Mouse (Mus musculus) G1E (cell line): ENCODE measurements around the gene Grk2. TPM values are rescaled to one million over a fixed set of nuclear protein-coding genes. Genes with fewer than 3 reads are reported as not detected.

Experiments
- ATAC-seq: 2 replicates; pipeline ENCODE4 v1.8.0; 2016; ENCODE audit warnings: mild to moderate bottlenecking; ENCODE audit not compliant: insufficient number of reproducible peaks, poor library complexity, low FRiP score, severe bottlenecking; ENCODE audit errors: extremely low read depth
- DNase-seq: peaks from one replicate; pipeline ENCODE4 v3.0.0; 2012; ENCODE audit warnings: low spot score
- H3K27me3 ChIP-seq: 2 replicates; pipeline ENCODE4 v1.6.1; 2012; ENCODE audit warnings: mild to moderate bottlenecking, low read length, inconsistent platforms; ENCODE audit not compliant: insufficient read depth
- H3K36me3 ChIP-seq: replicated peaks from 2 replicates; pipeline ENCODE3; 2012; ENCODE audit warnings: mild to moderate bottlenecking, inconsistent platforms
- H3K4me1 ChIP-seq: 2 replicates; pipeline ENCODE4 v1.6.1; 2012; ENCODE audit warnings: low read depth, low read length, inconsistent platforms, mixed read lengths; ENCODE audit not compliant: insufficient read depth
- H3K4me3 ChIP-seq: 2 replicates; pipeline ENCODE4 v1.5.1; 2012; ENCODE audit warnings: low read depth, mild to moderate bottlenecking, inconsistent platforms, low read length, moderate library complexity, mixed read lengths
- H3K9me3 ChIP-seq: replicated peaks from 2 replicates; pipeline ENCODE4 v1.6.1; 2012; ENCODE audit warnings: inconsistent platforms
- CTCF ChIP-seq: IDR thresholded peaks from 2 replicates; pipeline ENCODE4 v1.5.1; 2012; ENCODE audit warnings: low read depth, low read length, inconsistent platforms, mixed read lengths
- GATA1 ChIP-seq: IDR thresholded peaks from 2 replicates; pipeline ENCODE4 v1.6.1; 2012; ENCODE audit warnings: borderline replicate concordance, low read length, inconsistent platforms, mixed read lengths
- GATA2 ChIP-seq: IDR thresholded peaks from 2 replicates; pipeline ENCODE4 v1.6.1; 2012; ENCODE audit warnings: low read depth, low read length, inconsistent platforms, borderline replicate concordance
- POLR2AphosphoS5 ChIP-seq: IDR thresholded peaks from 2 replicates; pipeline ENCODE4 v1.6.1; 2012; ENCODE audit warnings: low read depth, low read length, inconsistent platforms; ENCODE audit not compliant: insufficient replicate concordance
- TAL1 ChIP-seq: conservative IDR thresholded peaks from 2 replicates; pipeline ENCODE4 v1.6.1; 2012; ENCODE audit warnings: low read depth, low read length, inconsistent platforms, mixed read lengths
- polyA plus RNA-seq: library from polyadenylated mRNA; stranded (reverse); fragments of >175 nt; gene quantifications from 2 replicates; pipeline ENCODE4 v1.2.3, GENCODE M21; 2012
- total RNA-seq, 2 experiments: library from RNA; stranded (forward) in 1 of 2; stranded (reverse) in 1 of 2; fragments of 200-1000 nt in 1 of 2; fragments of >200 nt in 1 of 2; fragmentation: Nextera tagmentation in 1 of 2; gene quantifications; 2 replicates each; pipeline ENCODE4 v1.2.3; 2014 to 2017

Grk2 gene
- total and polyA plus RNA-seq, 3 experiments = 149 to 341 (median 335) TPM

- TF ChIP-seq CTCF = no peak
- TF ChIP-seq POLR2AphosphoS5 = no peak
- no peak for TF ChIP-seq GATA1
- TF ChIP-seq GATA2 = no peak
- TF ChIP-seq TAL1 = no peak
- DNase-seq (no peak), ATAC-seq (no peak)
- H3K4me3 ChIP-seq = no peak overlapping the region
- H3K4me1 ChIP-seq = peaks cover 11% of the 10 kb centered on the region
- H3K9me3 ChIP-seq = no peaks in the 10 kb centered on the region
- H3K36me3 ChIP-seq = peaks cover 97% of the 10 kb centered on the region
- no peaks in the 10 kb centered on the region for H3K27me3 ChIP-seq
Observed at GRCm38 (mm10) chr19:4321622-4322021, 15.6 kb upstream of the Grk2 start.

DNA sequence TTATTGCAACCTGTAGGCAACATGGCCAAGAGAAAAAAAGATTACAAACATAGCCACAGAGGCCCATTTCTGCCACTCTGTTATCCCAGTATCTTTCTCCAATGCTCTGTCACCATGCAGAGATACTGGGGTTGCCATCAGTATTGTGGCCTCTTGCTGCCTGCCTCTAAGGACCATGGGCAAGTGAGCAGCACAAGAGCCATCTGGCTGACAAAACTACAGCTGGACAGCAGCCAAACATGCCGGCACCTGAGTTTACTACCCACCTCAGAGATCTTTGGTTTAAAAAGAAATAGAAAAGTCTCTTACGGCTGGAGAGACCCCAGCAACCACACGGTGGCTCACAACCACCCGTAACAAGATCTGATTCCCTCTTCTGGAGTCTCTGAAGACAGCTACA is 13.2 kb upstream of the Grk2 start:
- no peak overlapping the region for H3K4me3 ChIP-seq

DNA sequence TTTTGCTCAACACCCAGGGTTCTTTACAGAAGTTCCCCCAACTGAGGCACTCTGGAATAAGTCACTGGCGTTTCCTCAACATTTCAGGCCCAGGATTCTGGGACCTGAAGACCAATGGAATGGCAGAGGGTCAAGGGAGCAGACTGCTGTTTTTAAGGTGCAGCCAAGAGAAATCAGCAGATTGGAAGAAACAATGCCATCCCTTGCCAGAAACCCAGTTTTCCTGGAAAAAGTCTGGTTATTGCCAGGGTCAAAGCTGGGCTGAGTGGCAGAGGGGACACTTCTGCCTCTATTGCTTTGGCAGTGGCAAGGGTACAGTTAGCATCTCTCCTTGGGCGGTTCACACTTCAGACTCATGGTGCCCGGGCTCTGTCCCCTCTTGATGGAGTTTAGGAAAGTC is 11.2 kb upstream of the Grk2 start:
- H3K4me1 ChIP-seq = peaks cover 7% of the 10 kb centered on the region; the same call in 1 of the 2 replicates
- no peak overlapping the region for H3K4me3 ChIP-seq
- no peaks in the 10 kb centered on the region for H3K27me3 ChIP-seq
- no peaks in the 10 kb centered on the region for H3K9me3 ChIP-seq
- DNase-seq (no peak), ATAC-seq (no peak)
- TF ChIP-seq GATA2 (no peak), GATA1 (no peak)
- peaks cover 75% of the 10 kb centered on the region for H3K36me3 ChIP-seq

More for the DNA sequence above, 13.2 kb upstream of the Grk2 start:
- DNase-seq (no peak), ATAC-seq (no peak)
- peaks cover 9% of the 10 kb centered on the region for H3K4me1 ChIP-seq
- TF ChIP-seq GATA2 (no peak), GATA1 (no peak), POLR2AphosphoS5 (no peak), TAL1 (no peak), CTCF (no peak)
- no peaks in the 10 kb centered on the region for H3K9me3 ChIP-seq
- peaks cover 88% of the 10 kb centered on the region for H3K36me3 ChIP-seq
- H3K27me3 ChIP-seq = no peaks in the 10 kb centered on the region

DNA sequence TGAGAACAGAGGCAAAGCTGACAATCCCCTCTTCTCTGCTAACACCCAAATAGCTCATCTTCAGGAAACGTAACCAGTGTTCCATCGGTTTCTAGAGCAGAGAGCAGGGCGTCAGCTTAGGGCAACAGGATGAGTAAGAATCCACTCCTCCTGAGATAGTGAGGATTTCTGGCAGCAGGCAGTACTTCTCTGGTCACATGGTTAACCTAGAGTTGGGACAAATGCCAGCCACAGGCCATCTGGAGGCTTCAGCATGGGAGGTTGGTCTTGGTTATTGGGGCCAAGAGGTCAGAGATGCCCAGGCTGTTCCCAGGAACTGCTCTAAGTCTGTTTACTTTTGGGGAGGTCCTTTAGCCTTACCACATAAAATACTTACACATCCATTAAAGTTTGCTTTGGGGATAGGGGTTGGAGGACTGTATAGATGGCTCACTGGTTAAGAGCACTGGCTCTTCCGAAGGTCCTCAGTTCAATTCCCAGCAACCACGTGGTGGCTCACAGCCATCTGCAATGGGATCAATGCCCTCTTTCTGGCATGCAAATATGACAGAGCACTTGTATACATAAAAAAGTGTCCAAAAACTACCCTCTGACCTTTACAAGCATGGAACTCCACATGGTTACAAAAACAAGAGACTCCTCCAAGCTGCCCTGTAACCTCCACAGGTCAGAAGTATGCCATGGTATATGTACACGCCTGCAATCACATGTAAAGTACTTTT is 9.4 kb upstream of the Grk2 start:
- Histone ChIP-seq H3K27me3 (no peaks in the 10 kb centered on the region), H3K9me3 (no peaks in the 10 kb centered on the region), H3K4me3 (no peak overlapping the region), H3K36me3 (peaks cover 59% of the 10 kb centered on the region), H3K4me1 (peaks cover 5% of the 10 kb centered on the region; the same call in 1 of the 2 replicates)
- ATAC-seq = no peak
- no peak for DNase-seq
- TF ChIP-seq GATA1 (no peak), POLR2AphosphoS5 (no peak), GATA2 (no peak), TAL1 (no peak), CTCF (no peak)

- H3K4me1 ChIP-seq = peaks cover 20% of the 10 kb centered on the region
- no peak for TF ChIP-seq POLR2AphosphoS5
- no peak for TF ChIP-seq GATA2
- TF ChIP-seq TAL1 = no peak
- peak; percentile 66 for TF ChIP-seq CTCF
- no peak for TF ChIP-seq GATA1
- peaks cover 16% of the 10 kb centered on the region for H3K27me3 ChIP-seq
- H3K9me3 ChIP-seq = no peaks in the 10 kb centered on the region
- no peak; the same call in 1 of the 2 replicates for ATAC-seq
- no peak overlapping the region for H3K4me3 ChIP-seq
- peak; percentile 40 for DNase-seq
- peaks cover 9% of the 10 kb centered on the region for H3K36me3 ChIP-seq
Observed at GRCm38 (mm10) chr19:4309776-4310185, 3.8 kb upstream of the Grk2 start.

GRCm38 (mm10) chr19:4309302-4309701 is 3.3 kb upstream of the Grk2 start:
- Histone ChIP-seq H3K36me3 (peaks cover 7% of the 10 kb centered on the region), H3K4me3 (no peak overlapping the region), H3K27me3 (peaks cover 16% of the 10 kb centered on the region), H3K9me3 (no peaks in the 10 kb centered on the region), H3K4me1 (peaks cover 25% of the 10 kb centered on the region)
- no peak for DNase-seq
- no peak for ATAC-seq
- TF ChIP-seq CTCF = no peak
- no peak for TF ChIP-seq GATA2
- no peak for TF ChIP-seq TAL1
- TF ChIP-seq GATA1 = no peak
- TF ChIP-seq POLR2AphosphoS5 = no peak
